Mouse (Mus musculus): Measurements from ENCODE around the gene Plagl1.

GRCm38 (mm10) chr10:13035270-13035669 lies 25.0 kb upstream of the Plagl1 start:
- TF ChIP-seq TAL1 (conservative IDR thresholded peaks at IDR 0.05; ENCODE audit: low read depth, low read length) (no peak), GATA1 (IDR thresholded peaks at IDR 0.05; ENCODE audit: borderline replicate concordance, low read length) (no peak), CTCF (IDR thresholded peaks at IDR 0.05; ENCODE audit: low read depth, low read length) (no peak), POLR2AphosphoS5 (IDR thresholded peaks at IDR 0.05; ENCODE audit: insufficient replicate concordance, low read depth, low read length) (no peak)

Measured in G1E (cell line).